Mouse (Mus musculus) layer of hippocampus, adult 2 months (tissue): Measurements from ENCODE around the gene Col5a1. TPM values are rescaled to one million over a fixed set of nuclear protein-coding genes. Genes with fewer than 3 reads are reported as not detected.
A peak's percentile ranks its signal among the peaks of the same experiment; 100 is the strongest.

Experiments
- DNase-seq, 2 experiments: peaks; one replicate each; pipeline ENCODE4 v3.0.0; 2022; ENCODE audit warnings: low spot score in 2 of 2
- H3K27ac ChIP-seq: fragments of 200-600 bp; 2 replicates; pipeline ENCODE4 v1.8.1; 2022
- H3K4me3 ChIP-seq: fragments of 200-600 bp; 2 replicates; pipeline ENCODE4 v1.8.1; 2022; ENCODE audit warnings: mild to moderate bottlenecking
- CTCF ChIP-seq: fragments of 200-600 bp; conservative IDR thresholded peaks from 2 replicates; pipeline ENCODE4 v1.8.1; 2022; ENCODE audit warnings: antibody characterized with exemption, mild to moderate bottlenecking, moderate library complexity
- total RNA-seq, 2 experiments: library from RNA; stranded (reverse); gene quantifications; 2 replicates each; pipeline ENCODE4 v1.2.3; 2021

Col5a1 gene
- total RNA-seq, 2 experiments from 2014 or later, result 3.6 to 4.1 TPM

GRCm38 (mm10) chr2:27934269-27934668 is 48.0 kb downstream of the Col5a1 start:
- H3K27ac ChIP-seq, result no peak overlapping the region

GRCm38 (mm10) chr2:27934831-27935230 is 48.6 kb downstream of the Col5a1 start:
- H3K27ac ChIP-seq, result no peak overlapping the region
- no peak for TF ChIP-seq CTCF
- DNase-seq, result no peak
- no peak overlapping the region for H3K4me3 ChIP-seq

More at GRCm38 (mm10) chr2:27934269-27934668, 48.0 kb downstream of the Col5a1 start:
- no peak for TF ChIP-seq CTCF
- H3K4me3 ChIP-seq, result no peak overlapping the region
- DNase-seq, result no peak

- Histone ChIP-seq H3K4me3 (no peak overlapping the region), H3K27ac (no peak overlapping the region)
- DNase-seq, result no peak
- no peak for TF ChIP-seq CTCF
Observed at GRCm38 (mm10) chr2:27935441-27935840, 49.2 kb downstream of the Col5a1 start.

DNA sequence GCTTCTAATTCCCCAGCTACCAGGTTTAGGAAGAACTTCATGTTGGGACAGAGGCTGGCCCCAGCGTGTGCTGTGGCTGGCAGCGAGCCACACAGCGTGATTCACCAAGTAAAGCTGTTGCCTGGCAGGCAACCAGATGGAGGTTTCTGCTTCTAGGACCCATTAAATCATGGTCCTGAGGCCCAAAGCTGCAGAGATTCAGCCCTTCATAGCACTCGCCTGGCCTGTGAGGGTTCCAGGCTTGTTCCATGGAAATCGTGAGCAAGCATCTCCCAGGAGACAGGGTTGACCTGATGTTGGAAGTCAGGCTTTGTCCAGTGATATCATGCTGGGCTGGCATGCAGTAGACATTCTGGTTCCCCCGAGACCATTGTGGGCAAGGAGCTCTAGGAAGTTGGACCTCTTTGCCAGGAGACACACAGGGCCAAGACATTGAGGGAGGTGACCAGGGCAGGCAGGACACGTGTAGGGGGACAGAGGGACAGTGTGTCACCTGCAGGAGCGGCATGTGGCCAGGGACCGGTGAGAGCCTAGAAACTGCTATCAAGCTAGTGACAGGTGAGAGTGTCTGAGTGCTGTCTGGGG is 50.5 kb downstream of the Col5a1 start:
- Histone ChIP-seq H3K4me3 (no peak overlapping the region), H3K27ac (peak overlapping the region; percentile 32; the same call in 1 of the 2 replicates)
- DNase-seq, result peak; percentile 45 to 53
- TF ChIP-seq CTCF, result no peak

DNA sequence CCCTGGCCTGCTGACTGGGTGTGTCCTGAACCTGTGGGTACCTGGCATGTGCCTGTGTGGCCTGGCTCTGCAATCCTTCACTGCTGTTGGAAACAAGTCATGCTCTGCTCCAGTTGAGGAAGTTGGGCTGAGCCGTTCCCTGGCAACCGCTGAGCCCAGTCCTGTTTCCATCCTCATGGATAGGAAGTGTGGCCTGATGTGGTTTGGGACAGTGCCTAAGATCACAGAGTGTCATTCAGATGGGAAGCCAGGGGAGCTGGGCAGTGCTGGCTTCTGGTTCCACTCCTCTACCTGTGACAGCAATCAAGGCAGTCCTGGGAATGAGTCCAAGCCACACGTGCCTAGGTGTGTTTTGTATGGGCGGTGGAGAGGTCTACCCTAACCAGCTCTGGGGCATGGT is 53.2 kb downstream of the Col5a1 start:
- H3K27ac ChIP-seq, result no peak overlapping the region
- no peak for TF ChIP-seq CTCF
- DNase-seq, result no peak
- H3K4me3 ChIP-seq, result no peak overlapping the region

- H3K4me3 ChIP-seq, result no peak overlapping the region
- no peak for TF ChIP-seq CTCF
- no peak overlapping the region for H3K27ac ChIP-seq
- no peak for DNase-seq
Observed at GRCm38 (mm10) chr2:27940144-27940543, 53.9 kb downstream of the Col5a1 start.

DNA sequence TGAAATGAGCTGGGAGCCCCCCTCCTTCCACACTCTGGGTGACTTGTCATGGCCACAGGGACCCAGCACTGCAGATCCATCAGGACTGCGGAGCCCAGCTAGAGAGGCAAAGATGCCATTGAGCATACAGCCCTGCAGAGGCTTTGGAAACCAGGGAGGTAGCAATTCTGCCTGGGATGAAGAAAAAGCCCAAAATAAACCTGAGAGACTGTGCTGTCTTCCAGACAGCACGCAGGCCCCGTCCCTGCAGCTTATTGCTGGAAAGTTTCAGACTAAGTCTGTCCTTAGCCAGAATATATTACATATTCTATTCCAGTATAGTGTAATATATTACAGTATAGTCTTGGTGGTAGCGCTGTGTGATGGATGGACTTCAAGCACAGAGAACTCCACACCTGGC is 61.0 kb downstream of the Col5a1 start:
- no peak overlapping the region for H3K4me3 ChIP-seq
- H3K27ac ChIP-seq, result no peak overlapping the region
- no peak for TF ChIP-seq CTCF
- no peak for DNase-seq

GRCm38 (mm10) chr2:27947917-27948316 is 61.7 kb downstream of the Col5a1 start:
- TF ChIP-seq CTCF, result no peak
- Histone ChIP-seq H3K4me3 (no peak overlapping the region), H3K27ac (no peak overlapping the region)
- DNase-seq, result no peak

- no peak for TF ChIP-seq CTCF
- peak in 1 of 2 experiments; percentile 19 for DNase-seq
- Histone ChIP-seq H3K4me3 (no peak overlapping the region), H3K27ac (no peak overlapping the region)
Observed at GRCm38 (mm10) chr2:27953866-27954265, 67.6 kb downstream of the Col5a1 start.

- no peak overlapping the region for H3K4me3 ChIP-seq
- no peak overlapping the region for H3K27ac ChIP-seq
- no peak for TF ChIP-seq CTCF
- no peak for DNase-seq
Observed at GRCm38 (mm10) chr2:27954924-27955323, 68.7 kb downstream of the Col5a1 start.

DNA sequence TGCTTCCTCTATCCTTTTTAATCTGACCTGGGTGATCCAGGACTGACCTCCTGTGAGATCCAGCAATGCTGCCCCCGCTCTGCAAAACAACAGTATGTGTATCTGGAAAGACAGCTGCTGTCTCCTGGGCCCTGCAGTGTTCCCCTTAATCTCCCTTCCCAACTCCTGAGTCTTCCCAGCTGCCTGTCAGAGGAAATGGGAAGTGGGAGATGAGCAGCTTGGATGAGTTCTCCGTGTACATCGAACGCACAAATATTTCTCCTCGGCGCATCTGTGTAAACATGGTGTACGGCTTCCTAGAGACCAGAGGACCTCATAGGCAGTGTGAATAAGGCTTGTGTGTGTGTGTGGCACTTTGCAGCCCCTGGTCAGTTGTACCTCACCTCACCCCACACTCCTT is 70.5 kb downstream of the Col5a1 start:
- Histone ChIP-seq H3K4me3 (no peak overlapping the region), H3K27ac (no peak overlapping the region)
- TF ChIP-seq CTCF, result no peak
- DNase-seq, result no peak

GRCm38 (mm10) chr2:27957184-27957583 is 71.0 kb downstream of the Col5a1 start:
- DNase-seq, result no peak
- TF ChIP-seq CTCF, result no peak
- H3K4me3 ChIP-seq, result no peak overlapping the region
- no peak overlapping the region for H3K27ac ChIP-seq

DNA sequence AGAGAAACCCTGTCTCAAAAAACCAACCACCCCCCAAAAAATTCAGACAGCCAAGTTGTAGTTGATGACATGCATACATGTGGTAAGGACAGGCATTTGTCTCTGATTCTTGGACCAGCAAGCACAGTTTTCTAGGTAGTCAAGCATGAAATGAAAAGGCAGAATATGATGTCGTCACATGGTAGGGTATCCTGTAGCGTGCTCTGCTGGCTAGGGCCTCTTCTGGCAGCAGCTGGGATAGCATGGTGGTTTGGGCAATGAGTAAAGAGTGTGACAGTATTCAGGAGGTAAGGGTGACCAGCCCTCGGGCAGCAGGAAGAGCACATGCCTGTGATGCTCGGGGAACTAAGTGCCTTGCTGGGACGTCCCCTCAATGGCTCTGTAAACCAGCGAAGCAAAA is 73.0 kb downstream of the Col5a1 start:
- TF ChIP-seq CTCF, result peak; percentile 37
- H3K27ac ChIP-seq, result no peak overlapping the region
- no peak for DNase-seq
- no peak overlapping the region for H3K4me3 ChIP-seq

DNA sequence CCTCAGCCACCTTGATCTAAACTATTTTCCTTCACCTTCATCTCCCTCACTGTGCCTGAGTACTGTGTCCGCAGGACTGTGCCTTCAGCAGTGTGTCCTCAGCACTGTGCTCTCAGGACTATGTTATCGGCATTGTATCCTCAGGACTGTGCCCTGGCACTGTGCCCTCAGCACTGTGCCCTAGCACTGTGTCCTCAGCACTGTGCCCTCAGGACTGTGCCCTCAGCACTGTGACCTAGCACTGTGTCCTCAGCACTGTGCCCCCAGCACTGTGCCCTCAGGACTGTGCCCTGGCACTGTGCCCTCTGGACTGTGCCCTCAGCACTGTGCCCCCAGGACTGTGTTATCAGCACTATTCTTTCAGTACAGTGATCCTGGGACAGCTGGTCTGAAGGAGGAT is 75.0 kb downstream of the Col5a1 start:
- Histone ChIP-seq H3K27ac (no peak overlapping the region), H3K4me3 (no peak overlapping the region)
- no peak for DNase-seq
- TF ChIP-seq CTCF, result no peak
